Mouse (Mus musculus): ENCODE results near the gene Eps15.
"Not testable (repeated sequence)": the region's sequence is repeated elsewhere in the genome, so short reads cannot be mapped to it uniquely, and the experiment has no call there.

Eps15 gene

GRCm38 (mm10) chr4:109401176-109401689 is 121.2 kb downstream of the Eps15 start:
- no peak for DNase-seq (ENCODE audit: low read depth, low spot score)
- Histone ChIP-seq H3K27me3 (ENCODE audit: control insufficient read depth, insufficient read depth, low read length, poor library complexity, severe bottlenecking) (no peaks in the 10 kb centered on the region), H3K36me3 (ENCODE audit: control insufficient read depth, insufficient read depth, low read length, poor library complexity, severe bottlenecking) (no peaks in the 10 kb centered on the region)

- not testable (repeated sequence) for DNase-seq (ENCODE audit: low read depth, low spot score); H3K36me3 ChIP-seq (ENCODE audit: control insufficient read depth, insufficient read depth, low read length, poor library complexity, severe bottlenecking); H3K27me3 ChIP-seq (ENCODE audit: control insufficient read depth, insufficient read depth, low read length, poor library complexity, severe bottlenecking)
These were observed 124.8 kb downstream of the Eps15 start for GRCm38 (mm10) chr4:109404908-109405307.

GRCm38 (mm10) chr4:109405415-109405814 is 125.3 kb downstream of the Eps15 start:
- Histone ChIP-seq H3K36me3 (ENCODE audit: control insufficient read depth, insufficient read depth, low read length, poor library complexity, severe bottlenecking) (no peaks in the 10 kb centered on the region), H3K27me3 (ENCODE audit: control insufficient read depth, insufficient read depth, low read length, poor library complexity, severe bottlenecking) (no peaks in the 10 kb centered on the region)
- DNase-seq (ENCODE audit: low read depth, low spot score) = no peak

GRCm38 (mm10) chr4:109406054-109406485 is 126.0 kb downstream of the Eps15 start:
- DNase-seq (ENCODE audit: low read depth, low spot score) = no peak
- H3K36me3 ChIP-seq (ENCODE audit: control insufficient read depth, insufficient read depth, low read length, poor library complexity, severe bottlenecking) = no peaks in the 10 kb centered on the region
- no peaks in the 10 kb centered on the region for H3K27me3 ChIP-seq (ENCODE audit: control insufficient read depth, insufficient read depth, low read length, poor library complexity, severe bottlenecking)

GRCm38 (mm10) chr4:109406486-109407175 is 126.6 kb downstream of the Eps15 start, which contains the start of gene Ttc39a:
Gene Ttc39a, plus strand, starts transcription at chr4:109406623.
- DNase-seq (ENCODE audit: low read depth, low spot score) = no peak
- H3K36me3 ChIP-seq (ENCODE audit: control insufficient read depth, insufficient read depth, low read length, poor library complexity, severe bottlenecking) = no peaks in the 10 kb centered on the region
- H3K27me3 ChIP-seq (ENCODE audit: control insufficient read depth, insufficient read depth, low read length, poor library complexity, severe bottlenecking) = no peaks in the 10 kb centered on the region

- Histone ChIP-seq H3K36me3 (ENCODE audit: control insufficient read depth, insufficient read depth, low read length, poor library complexity, severe bottlenecking) (no peaks in the 10 kb centered on the region), H3K27me3 (ENCODE audit: control insufficient read depth, insufficient read depth, low read length, poor library complexity, severe bottlenecking) (no peaks in the 10 kb centered on the region)
- no peak for DNase-seq (ENCODE audit: low read depth, low spot score)
These were observed 127.1 kb downstream of the Eps15 start for GRCm38 (mm10) chr4:109407176-109407520.

GRCm38 (mm10) chr4:109407701-109408485 is 127.8 kb downstream of the Eps15 start:
- no peak for DNase-seq (ENCODE audit: low read depth, low spot score)
- no peaks in the 10 kb centered on the region for H3K27me3 ChIP-seq (ENCODE audit: control insufficient read depth, insufficient read depth, low read length, poor library complexity, severe bottlenecking)

GRCm38 (mm10) chr4:109410681-109411376 is 130.8 kb downstream of the Eps15 start:
- no peaks in the 10 kb centered on the region for H3K36me3 ChIP-seq (ENCODE audit: control insufficient read depth, insufficient read depth, low read length, poor library complexity, severe bottlenecking)
- no peak for DNase-seq (ENCODE audit: low read depth, low spot score)

More at GRCm38 (mm10) chr4:109407701-109408485, 127.8 kb downstream of the Eps15 start:
- H3K36me3 ChIP-seq (ENCODE audit: control insufficient read depth, insufficient read depth, low read length, poor library complexity, severe bottlenecking) = no peaks in the 10 kb centered on the region

GRCm38 (mm10) chr4:109411377-109411967 is 131.4 kb downstream of the Eps15 start:
- DNase-seq (ENCODE audit: low read depth, low spot score) = no peak
- H3K36me3 ChIP-seq (ENCODE audit: control insufficient read depth, insufficient read depth, low read length, poor library complexity, severe bottlenecking) = no peaks in the 10 kb centered on the region
- H3K27me3 ChIP-seq (ENCODE audit: control insufficient read depth, insufficient read depth, low read length, poor library complexity, severe bottlenecking) = no peaks in the 10 kb centered on the region

More at GRCm38 (mm10) chr4:109410681-109411376, 130.8 kb downstream of the Eps15 start:
- H3K27me3 ChIP-seq (ENCODE audit: control insufficient read depth, insufficient read depth, low read length, poor library complexity, severe bottlenecking) = no peaks in the 10 kb centered on the region

- no peak for DNase-seq (ENCODE audit: low read depth, low spot score)
- no peaks in the 10 kb centered on the region for H3K36me3 ChIP-seq (ENCODE audit: control insufficient read depth, insufficient read depth, low read length, poor library complexity, severe bottlenecking)
- no peaks in the 10 kb centered on the region for H3K27me3 ChIP-seq (ENCODE audit: control insufficient read depth, insufficient read depth, low read length, poor library complexity, severe bottlenecking)
These were observed 132.2 kb downstream of the Eps15 start for GRCm38 (mm10) chr4:109412233-109412632.

GRCm38 (mm10) chr4:109417998-109418397 is 137.9 kb downstream of the Eps15 start:
- DNase-seq (ENCODE audit: low read depth, low spot score) = no peak
- no peaks in the 10 kb centered on the region for H3K27me3 ChIP-seq (ENCODE audit: control insufficient read depth, insufficient read depth, low read length, poor library complexity, severe bottlenecking)
- H3K36me3 ChIP-seq (ENCODE audit: control insufficient read depth, insufficient read depth, low read length, poor library complexity, severe bottlenecking) = no peaks in the 10 kb centered on the region

GRCm38 (mm10) chr4:109419017-109419416 is 138.9 kb downstream of the Eps15 start:
- peak; percentile 31 for DNase-seq (ENCODE audit: low read depth, low spot score)
- Histone ChIP-seq H3K27me3 (ENCODE audit: control insufficient read depth, insufficient read depth, low read length, poor library complexity, severe bottlenecking) (no peaks in the 10 kb centered on the region), H3K36me3 (ENCODE audit: control insufficient read depth, insufficient read depth, low read length, poor library complexity, severe bottlenecking) (no peaks in the 10 kb centered on the region)

GRCm38 (mm10) chr4:109419563-109419962 is 139.5 kb downstream of the Eps15 start:
- Histone ChIP-seq H3K27me3 (ENCODE audit: control insufficient read depth, insufficient read depth, low read length, poor library complexity, severe bottlenecking) (no peaks in the 10 kb centered on the region), H3K36me3 (ENCODE audit: control insufficient read depth, insufficient read depth, low read length, poor library complexity, severe bottlenecking) (no peaks in the 10 kb centered on the region)
- no peak for DNase-seq (ENCODE audit: low read depth, low spot score)

- peak; percentile 27 for DNase-seq (ENCODE audit: low read depth, low spot score)
- no peaks in the 10 kb centered on the region for H3K27me3 ChIP-seq (ENCODE audit: control insufficient read depth, insufficient read depth, low read length, poor library complexity, severe bottlenecking)
- H3K36me3 ChIP-seq (ENCODE audit: control insufficient read depth, insufficient read depth, low read length, poor library complexity, severe bottlenecking) = no peaks in the 10 kb centered on the region
These were observed 140.2 kb downstream of the Eps15 start for GRCm38 (mm10) chr4:109420138-109420795.
